Mouse (Mus musculus) midbrain, embryonic 11.5 days (tissue): ENCODE results near the gene Fndc8. TPM values are rescaled to one million over a fixed set of nuclear protein-coding genes. Genes with fewer than 3 reads are reported as not detected.

Source experiments
- ATAC-seq: fragments of 200-750 bp; cut with Nextera tagmentation; 2 replicates; pipeline ENCODE4 v1.8.0; 2017; ENCODE audit warnings: moderate TSS enrichment, moderate library complexity; ENCODE audit not compliant: low FRiP score
- DNase-seq: peaks from one replicate; pipeline ENCODE4 v3.0.0; 2015; ENCODE audit warnings: low spot score; ENCODE audit errors: missing footprints
- H3K27ac ChIP-seq: fragments of 300-500 bp; sonication (generic); 2 replicates; pipeline ENCODE4 v1.5.1; 2014; ENCODE audit warnings: low read depth, low read length
- H3K27me3 ChIP-seq: fragments of 300-500 bp; sonication (generic); 2 replicates; pipeline ENCODE4 v1.6.1; 2014; ENCODE audit warnings: mild to moderate bottlenecking, low read length, moderate library complexity, mixed read lengths; ENCODE audit not compliant: control insufficient read depth, insufficient read depth
- H3K36me3 ChIP-seq: fragments of 300-500 bp; sonication (generic); 2 replicates; pipeline ENCODE4 v1.6.1; 2014; ENCODE audit warnings: mild to moderate bottlenecking, low read length, moderate library complexity, mixed read lengths; ENCODE audit not compliant: control insufficient read depth, insufficient read depth
- H3K4me1 ChIP-seq: fragments of 300-500 bp; sonication (generic); 2 replicates; pipeline ENCODE4 v1.6.1; 2014; ENCODE audit warnings: low read length; ENCODE audit not compliant: control insufficient read depth, insufficient read depth
- H3K4me2 ChIP-seq: fragments of 300-500 bp; sonication (generic); 2 replicates; pipeline ENCODE4 v1.6.1; 2014; ENCODE audit warnings: mild to moderate bottlenecking, moderate library complexity
- H3K4me3 ChIP-seq: fragments of 300-500 bp; sonication (generic); 2 replicates; pipeline ENCODE4 v1.5.1; 2014; ENCODE audit warnings: low read depth, low read length
- H3K9ac ChIP-seq: fragments of 300-500 bp; sonication (generic); 2 replicates; pipeline ENCODE4 v1.6.1; 2014; ENCODE audit warnings: low read length
- H3K9me3 ChIP-seq: fragments of 300-500 bp; sonication (generic); 2 replicates; pipeline ENCODE4 v1.6.1; 2016; ENCODE audit warnings: low read length; ENCODE audit not compliant: control insufficient read depth
- WGBS: fragments of 180-500 bp; shearing (Covaris S2); extraction: QIAGEN DNeasy Blood & Tissue Kit; methylation state at CpG from one replicate; pipeline ENCODE4 v1.1.7; 2014; 5-methylcytosine and 5-hydroxymethylcytosine counted together
- polyA plus RNA-seq: library from polyadenylated mRNA; unstranded; fragments of >200 nt; fragmentation: Nextera tagmentation; extraction: Ambion mirVana; gene quantifications from 2 replicates; pipeline ENCODE4 v1.2.1, GENCODE M21; 2014

The Fndc8 gene
- polyA plus RNA-seq, 1 experiment from 2014 or later = 0.30 TPM

GRCm38 (mm10) chr11:82943336-82943735 is 51.4 kb downstream of the Fndc8 start:
- no peaks in the 10 kb centered on the region for H3K36me3 ChIP-seq
- whole genome bisulfite sequencing = 75% methylated on average over 6 of the region's 6 CpGs
- no peak for DNase-seq

DNA sequence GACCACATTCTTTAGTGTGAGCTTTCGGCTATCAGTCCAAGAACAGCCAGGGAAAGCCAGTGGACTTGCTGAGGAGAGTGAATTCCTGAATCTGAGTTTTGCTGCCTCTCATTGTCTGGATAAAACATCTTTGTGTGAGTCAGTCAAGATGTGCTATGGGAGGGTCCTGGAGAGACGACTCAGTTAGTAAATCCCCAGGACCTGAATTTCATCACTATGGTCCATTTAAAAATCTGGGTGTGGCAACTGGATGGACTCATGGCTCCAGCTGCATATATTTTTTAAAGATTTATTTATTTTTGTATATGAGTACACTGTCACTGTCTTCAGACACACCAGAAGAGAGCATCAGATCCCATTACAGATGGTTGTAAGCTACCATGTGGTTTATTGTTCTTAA is 53.7 kb downstream of the Fndc8 start:
- ATAC-seq = no peak
- DNase-seq = no peak
- Histone ChIP-seq H3K4me3 (no peak overlapping the region), H3K27me3 (peaks cover 4% of the 10 kb centered on the region), H3K4me1 (no peaks in the 10 kb centered on the region), H3K27ac (no peak overlapping the region), H3K4me2 (no peak overlapping the region), H3K9me3 (no peaks in the 10 kb centered on the region), H3K9ac (no peak overlapping the region), H3K36me3 (no peaks in the 10 kb centered on the region)
- 68% methylated on average over 2 of the region's 2 CpGs for WGBS

More at GRCm38 (mm10) chr11:82943336-82943735, 51.4 kb downstream of the Fndc8 start:
- Histone ChIP-seq H3K4me2 (no peak overlapping the region), H3K4me3 (no peak overlapping the region), H3K27ac (no peak overlapping the region), H3K9me3 (no peaks in the 10 kb centered on the region), H3K9ac (no peak overlapping the region), H3K4me1 (no peaks in the 10 kb centered on the region), H3K27me3 (no peaks in the 10 kb centered on the region)
- no peak for ATAC-seq

DNA sequence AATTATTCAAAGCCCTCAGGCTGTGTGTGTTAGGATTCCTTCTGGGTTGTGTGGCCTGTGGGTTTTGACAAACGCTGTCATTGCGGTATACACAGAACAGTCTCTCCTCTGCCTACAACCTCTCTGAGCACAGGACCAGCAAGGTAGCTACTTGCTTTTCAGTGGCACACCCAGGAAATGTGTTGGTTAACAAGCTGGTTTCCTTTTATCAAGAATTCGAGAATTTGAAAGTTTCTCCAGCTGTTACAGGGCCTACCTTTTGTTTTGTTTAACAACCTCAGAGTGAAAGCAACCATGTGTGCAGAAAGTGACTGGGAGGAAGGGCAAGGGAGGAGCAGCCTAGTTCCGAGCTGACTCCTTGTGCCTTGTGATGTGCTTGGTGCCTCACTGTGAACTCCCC is 55.5 kb downstream of the Fndc8 start:
- H3K4me3 ChIP-seq = no peak overlapping the region
- no peaks in the 10 kb centered on the region for H3K36me3 ChIP-seq
- no peak overlapping the region for H3K27ac ChIP-seq
- H3K4me2 ChIP-seq = no peak overlapping the region
- ATAC-seq (no peak), DNase-seq (no peak)
- peaks cover 2% of the 10 kb centered on the region; the same call in 1 of the 2 replicates for H3K4me1 ChIP-seq
- H3K27me3 ChIP-seq = peaks cover 22% of the 10 kb centered on the region
- WGBS = 49% methylated on average over 4 of the region's 4 CpGs
- no peak overlapping the region for H3K9ac ChIP-seq
- no peaks in the 10 kb centered on the region for H3K9me3 ChIP-seq

- Histone ChIP-seq H3K27ac (no peak overlapping the region), H3K36me3 (no peaks in the 10 kb centered on the region), H3K4me2 (no peak overlapping the region), H3K9me3 (no peaks in the 10 kb centered on the region), H3K9ac (no peak overlapping the region), H3K4me1 (peaks cover 2% of the 10 kb centered on the region; the same call in 1 of the 2 replicates), H3K27me3 (peaks cover 25% of the 10 kb centered on the region), H3K4me3 (no peak overlapping the region)
- DNase-seq (no peak), ATAC-seq (no peak)
- 82% methylated on average over 9 of the region's 9 CpGs for WGBS
Observed at GRCm38 (mm10) chr11:82949036-82949435, 57.1 kb downstream of the Fndc8 start.

Other genes starting within 250 kb of the Fndc8 start
- gene Cct6b, start 127.8 kb upstream of the Fndc8 start, polyA plus RNA-seq = 0.16 and 0.52 TPM in 2 replicates
- gene Zfp830, start 127.8 kb upstream of the Fndc8 start, polyA plus RNA-seq = 35.1 and 38.5 TPM in 2 replicates
- 48.2 and 52.6 TPM in 2 replicates for gene Lig3, start 111.0 kb upstream of the Fndc8 start, polyA plus RNA-seq
- 8.9 and 9.2 TPM in 2 replicates for gene Rffl, start 20.9 kb upstream of the Fndc8 start, polyA plus RNA-seq
- 13.7 and 17.4 TPM in 2 replicates for gene Rad51d, start 1.5 kb upstream of the Fndc8 start, polyA plus RNA-seq
- gene Nle1, start 16.3 kb downstream of the Fndc8 start, polyA plus RNA-seq = 22.9 and 23.7 TPM in 2 replicates
- 0.10 and 0.21 TPM in 2 replicates for gene Unc45b, start 18.4 kb downstream of the Fndc8 start, polyA plus RNA-seq
- gene Slfn5, start 59.2 kb downstream of the Fndc8 start, polyA plus RNA-seq = 0.14 and 0.47 TPM in 2 replicates
- 7.1 and 7.6 TPM in 2 replicates for gene Slfn9, start 99.7 kb downstream of the Fndc8 start, polyA plus RNA-seq
- 0.11 and 0.28 TPM in 2 replicates for gene Slfn8, start 128.7 kb downstream of the Fndc8 start, polyA plus RNA-seq
- 2.3 and 2.7 TPM in 2 replicates for gene Slfn2, start 173.0 kb downstream of the Fndc8 start, polyA plus RNA-seq
- 0.10 TPM in 1 of 2 replicates, not detected in the other for gene Slfn1, start 224.7 kb downstream of the Fndc8 start, polyA plus RNA-seq